14 mouse cellular contexts compared by ENCODE assay signal in genomic region chr8:60666852-60667251, GRCm38 (mm10). TPM values are rescaled to one million over a fixed set of nuclear protein-coding genes. Genes with fewer than 3 reads are reported as not detected.
DNase-seq lines count a peak whose midpoint lies in the region; ATAC-seq lines count a peak whose summit lies in the region.
"Had no signal": no experiment of that assay in that cellular context is flagged by ENCODE, and none has a peak within 500 bp of the region (broad histone marks: within the 10 kb centered on the region; RNA-seq: fewer than 3 reads in every experiment).

No protein-coding gene starts in this region.

- H3K4me1 ChIP-seq in midbrain, embryonic 15.5 days: no peaks in the 10 kb centered on the region
- H3K4me1 ChIP-seq in midbrain, embryonic 13.5 days (replicated peaks): no peaks in the 10 kb centered on the region
- 0 out of 2 replicates have a peak, but pooled peaks cover 2% of the 10 kb centered on the region for H3K4me1 ChIP-seq in limb, embryonic 15.5 days
- H3K4me1 ChIP-seq in liver, embryonic 12.5 days: no peaks in the 10 kb centered on the region
- H3K4me1 ChIP-seq: heart, embryonic 12.5 days; limb, embryonic 12.5 days; midbrain, embryonic 10.5 days; neural tube, embryonic 12.5 days had no signal

- H3K27ac ChIP-seq in midbrain, embryonic 15.5 days: no peak overlapping the region
- H3K27ac ChIP-seq in midbrain, embryonic 13.5 days: no peak overlapping the region
- H3K27ac ChIP-seq in limb, embryonic 15.5 days: 0 out of 2 replicates have a peak overlapping the region, but pooled peaks have one; percentile 5
- H3K27ac ChIP-seq in liver, embryonic 12.5 days: no peak overlapping the region
- H3K27ac ChIP-seq: limb, embryonic 12.5 days; midbrain, embryonic 10.5 days; neural tube, embryonic 12.5 days had no signal

- no peaks in the 10 kb centered on the region for H3K9me3 ChIP-seq in midbrain, embryonic 15.5 days
- H3K9me3 ChIP-seq in midbrain, embryonic 13.5 days: no peaks in the 10 kb centered on the region
- H3K9me3 ChIP-seq in limb, embryonic 15.5 days: no peaks in the 10 kb centered on the region
- no peaks in the 10 kb centered on the region for H3K9me3 ChIP-seq in liver, embryonic 12.5 days (replicated peaks)
- H3K9me3 ChIP-seq: heart, embryonic 12.5 days; limb, embryonic 12.5 days; midbrain, embryonic 10.5 days; neural tube, embryonic 12.5 days had no signal

- H3K4me2 ChIP-seq in midbrain, embryonic 15.5 days: no peak overlapping the region
- no peak overlapping the region for H3K4me2 ChIP-seq in midbrain, embryonic 13.5 days (replicated peaks)
- H3K4me2 ChIP-seq in limb, embryonic 15.5 days: no peak overlapping the region
- H3K4me2 ChIP-seq in liver, embryonic 12.5 days: no peak overlapping the region
- H3K4me2 ChIP-seq: heart, embryonic 12.5 days; limb, embryonic 12.5 days; neural tube, embryonic 12.5 days had no signal

- H3K9ac ChIP-seq in midbrain, embryonic 15.5 days: no peak overlapping the region
- no peak overlapping the region for H3K9ac ChIP-seq in midbrain, embryonic 13.5 days (replicated peaks)
- no peak overlapping the region for H3K9ac ChIP-seq in limb, embryonic 15.5 days
- no peak overlapping the region for H3K9ac ChIP-seq in liver, embryonic 12.5 days
- H3K9ac ChIP-seq: heart, embryonic 12.5 days; limb, embryonic 12.5 days; neural tube, embryonic 12.5 days had no signal

- ATAC-seq in frontal cortex, adult (ENCODE audit: low TSS enrichment): peak; percentile 87
- peak; percentile 55 for ATAC-seq in midbrain, embryonic 15.5 days (replicated peaks)
- ATAC-seq in midbrain, embryonic 13.5 days: no peak
- no peak for ATAC-seq in limb, embryonic 15.5 days (ENCODE audit: insufficient number of reproducible peaks, low FRiP score, low TSS enrichment, low read depth)
- no peak for ATAC-seq in liver, embryonic 12.5 days
- ATAC-seq: activated CD4-positive, CD25-positive, alpha-beta regulatory T cell, adult 4 months had no signal

- H3K36me3 ChIP-seq in midbrain, embryonic 15.5 days (replicated peaks): no peaks in the 10 kb centered on the region
- H3K36me3 ChIP-seq in midbrain, embryonic 13.5 days: no peaks in the 10 kb centered on the region
- H3K36me3 ChIP-seq in limb, embryonic 15.5 days: peaks cover 2% of the 10 kb centered on the region; the same call in 1 of the 2 replicates
- H3K36me3 ChIP-seq in liver, embryonic 12.5 days: no peaks in the 10 kb centered on the region
- H3K36me3 ChIP-seq: heart, embryonic 12.5 days; neural tube, embryonic 12.5 days had no signal

- WGBS in midbrain, embryonic 15.5 days: 61% methylated on average over 3 of the region's 3 CpGs
- WGBS in midbrain, embryonic 13.5 days: 78% methylated on average over 3 of the region's 3 CpGs
- 51% methylated on average over 3 of the region's 3 CpGs for WGBS in limb, embryonic 15.5 days
- 57% methylated on average over 3 of the region's 3 CpGs for WGBS in liver, embryonic 12.5 days (ENCODE audit: insufficient replicate concordance)

- no peak for DNase-seq in frontal cortex, postnatal 10 days (ENCODE audit: low spot score in 2 of 2)
- peak; percentile 33 for DNase-seq in cerebellum, adult 9-10 months
- no peak for DNase-seq in lung, adult 18-20 months
- DNase-seq: layer of hippocampus, adult 9-11 months had no signal

- H3K27me3 ChIP-seq in midbrain, embryonic 15.5 days (replicated peaks): no peaks in the 10 kb centered on the region
- H3K27me3 ChIP-seq in midbrain, embryonic 13.5 days: no peaks in the 10 kb centered on the region
- no peaks in the 10 kb centered on the region for H3K27me3 ChIP-seq in limb, embryonic 15.5 days
- H3K27me3 ChIP-seq in liver, embryonic 12.5 days (replicated peaks): no peaks in the 10 kb centered on the region
- H3K27me3 ChIP-seq: heart, embryonic 12.5 days; limb, embryonic 12.5 days; neural tube, embryonic 12.5 days had no signal

- H3K4me3 ChIP-seq in midbrain, embryonic 15.5 days: no peak overlapping the region
- H3K4me3 ChIP-seq in midbrain, embryonic 13.5 days (replicated peaks): no peak overlapping the region
- H3K4me3 ChIP-seq in limb, embryonic 15.5 days: no peak overlapping the region
- H3K4me3 ChIP-seq in liver, embryonic 12.5 days: no peak overlapping the region
- H3K4me3 ChIP-seq: heart, embryonic 12.5 days; limb, embryonic 12.5 days; midbrain, embryonic 10.5 days; neural tube, embryonic 12.5 days had no signal

RNA-seq across cellular contexts. Expression of gene Mfap3l, which starts 34.2 kb away (rescaled TPM):
- 2.5 and 2.6 TPM in 2 replicates for polyA plus RNA-seq in midbrain, embryonic 15.5 days (2015; fragmentation: Nextera tagmentation; extraction: Ambion mirVana)
- 0.86 and 1.1 TPM in 2 replicates for polyA plus RNA-seq in midbrain, embryonic 13.5 days (2015; fragmentation: Nextera tagmentation; extraction: Ambion mirVana)
- 2.9 and 3.1 TPM in 2 replicates for polyA plus RNA-seq in limb, embryonic 15.5 days (2015; fragmentation: Nextera tagmentation; extraction: Ambion mirVana)
- 0.44 and 0.48 TPM in 2 replicates for polyA plus RNA-seq in liver, embryonic 12.5 days (2016; fragmentation: Nextera tagmentation; extraction: Ambion mirVana)
- polyA plus RNA-seq: activated CD4-positive, CD25-positive, alpha-beta regulatory T cell, adult 4 months had no signal

Comparison
In these comparisons a context has a peak if more than half of its experiments do, and no peak if none do; other contexts are left out.
1. ATAC-seq: peak in frontal cortex, adult (single experiment) and midbrain, embryonic 15.5 days (single experiment); none in midbrain, embryonic 13.5 days (single experiment), limb, embryonic 15.5 days (single experiment) and liver, embryonic 12.5 days (single experiment).